Mouse (Mus musculus): ENCODE measurements around the gene Galnt12. TPM values are rescaled to one million over a fixed set of nuclear protein-coding genes. Genes with fewer than 3 reads are reported as not detected.

The Galnt12 gene
- polyA plus RNA-seq, 1 experiment = 2.5 TPM

DNA sequence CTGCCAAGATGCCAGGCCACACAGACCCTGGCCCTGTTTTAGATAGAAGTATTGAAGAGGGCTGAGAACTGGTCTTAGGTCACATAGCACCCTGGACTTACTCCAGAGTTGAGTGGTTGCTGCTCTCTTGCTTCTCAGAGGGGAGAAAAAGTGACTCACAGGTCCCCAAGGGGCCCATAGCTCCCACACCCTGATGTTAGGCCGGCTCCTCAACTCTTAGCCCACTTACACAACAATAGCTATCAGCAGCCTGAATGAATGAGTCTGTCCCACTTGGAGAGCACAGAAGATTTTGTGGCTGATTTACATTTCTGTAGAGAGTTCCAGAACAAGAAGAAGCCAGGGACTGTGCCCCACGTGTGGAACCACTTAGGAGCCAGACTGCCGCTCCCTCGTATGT, 37.9 kb downstream of the Galnt12 start:
- TF ChIP-seq CTCF (IDR thresholded peaks at IDR 0.05; ENCODE audit: extremely low read depth, insufficient read depth, low read length) (no peak), POLR2A (IDR thresholded peaks at IDR 0.05; ENCODE audit: extremely low read depth, insufficient read depth, low read length) (no peak)
- Histone ChIP-seq H3K4me1 (ENCODE audit: control insufficient read depth, insufficient read depth, low read length) (peaks cover 2% of the 10 kb centered on the region; the same call in 1 of the 2 replicates), H3K4me3 (ENCODE audit: insufficient read depth, low read length) (no peak overlapping the region), H3K27ac (ENCODE audit: insufficient read depth, low read length) (no peak overlapping the region)

DNA sequence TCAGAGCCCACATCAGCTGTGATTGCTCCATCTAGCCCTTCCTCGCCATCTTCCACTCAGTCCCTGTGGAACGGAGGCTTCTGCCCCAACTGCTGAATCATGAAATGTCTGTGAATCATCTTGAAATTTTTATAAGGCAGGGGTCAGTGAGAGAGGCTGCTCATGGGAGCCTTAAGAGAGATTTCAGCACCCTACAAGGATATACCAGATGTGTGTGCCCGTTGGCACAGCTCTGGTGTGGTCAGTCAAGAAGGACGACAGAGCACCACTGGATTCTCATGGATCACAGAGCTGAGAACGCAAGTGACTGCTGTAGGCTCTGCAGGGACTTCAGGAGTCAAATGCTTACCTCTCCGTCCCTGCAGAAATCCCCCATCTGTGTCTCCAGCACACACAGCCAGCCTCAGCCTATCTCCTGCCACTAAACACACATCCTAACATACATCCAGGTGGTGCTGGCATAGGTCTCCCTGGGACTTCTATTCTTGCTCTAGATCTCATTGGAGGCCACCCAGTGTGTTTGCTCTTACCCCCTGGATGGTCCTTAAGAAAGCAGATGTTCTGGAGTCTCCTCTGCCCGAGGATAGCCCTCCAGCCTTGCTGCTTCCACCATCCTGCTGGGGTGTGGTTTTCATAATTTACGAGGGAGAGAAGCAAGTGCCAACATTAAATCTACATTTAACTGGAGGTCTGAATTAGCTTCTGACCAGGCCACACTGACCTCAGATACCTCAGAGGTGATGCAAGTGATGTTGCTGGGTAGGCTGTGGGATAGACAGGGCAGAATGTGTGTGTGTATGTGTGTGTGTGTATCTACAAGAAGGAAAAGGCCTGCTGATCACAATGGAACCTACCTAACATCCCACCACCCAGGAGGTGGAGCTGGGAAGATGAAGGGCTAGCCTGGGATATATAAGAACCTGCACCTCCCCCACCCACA, 38.7 kb downstream of the Galnt12 start:
- Histone ChIP-seq H3K4me3 (ENCODE audit: insufficient read depth, low read length) (no peak overlapping the region), H3K4me1 (ENCODE audit: control insufficient read depth, insufficient read depth, low read length) (no peaks in the 10 kb centered on the region), H3K27ac (ENCODE audit: insufficient read depth, low read length) (no peak overlapping the region)
- TF ChIP-seq POLR2A (IDR thresholded peaks at IDR 0.05; ENCODE audit: extremely low read depth, insufficient read depth, low read length) = no peak
- TF ChIP-seq CTCF (IDR thresholded peaks at IDR 0.05; ENCODE audit: extremely low read depth, insufficient read depth, low read length) = no peak

DNA sequence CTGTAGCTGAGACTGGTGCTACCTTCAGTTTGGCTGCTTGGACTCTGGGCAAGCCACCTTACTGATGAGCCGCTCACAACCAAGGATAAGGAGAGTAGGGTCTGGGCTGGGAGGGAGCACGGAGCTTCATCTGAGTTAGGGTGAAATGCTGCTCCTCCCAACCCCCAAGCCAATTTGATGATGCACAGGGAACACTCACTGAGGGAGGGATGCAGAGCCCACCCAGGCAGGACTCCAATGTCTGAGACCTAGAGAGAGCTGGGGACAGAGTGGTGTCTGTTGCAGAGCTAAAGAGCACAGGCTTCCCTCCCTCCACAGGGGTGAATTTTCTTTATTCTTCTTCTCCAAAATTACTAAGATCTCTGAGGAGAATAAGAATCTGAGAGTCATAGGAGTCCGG, 40.2 kb downstream of the Galnt12 start:
- no peak overlapping the region for H3K27ac ChIP-seq (ENCODE audit: insufficient read depth, low read length)
- peaks cover under 1% of the 10 kb centered on the region; the same call in 1 of the 2 replicates for H3K4me1 ChIP-seq (ENCODE audit: control insufficient read depth, insufficient read depth, low read length)
- TF ChIP-seq CTCF (IDR thresholded peaks at IDR 0.05; ENCODE audit: extremely low read depth, insufficient read depth, low read length) (no peak), POLR2A (IDR thresholded peaks at IDR 0.05; ENCODE audit: extremely low read depth, insufficient read depth, low read length) (no peak)
- H3K4me3 ChIP-seq (ENCODE audit: insufficient read depth, low read length) = no peak overlapping the region

DNA sequence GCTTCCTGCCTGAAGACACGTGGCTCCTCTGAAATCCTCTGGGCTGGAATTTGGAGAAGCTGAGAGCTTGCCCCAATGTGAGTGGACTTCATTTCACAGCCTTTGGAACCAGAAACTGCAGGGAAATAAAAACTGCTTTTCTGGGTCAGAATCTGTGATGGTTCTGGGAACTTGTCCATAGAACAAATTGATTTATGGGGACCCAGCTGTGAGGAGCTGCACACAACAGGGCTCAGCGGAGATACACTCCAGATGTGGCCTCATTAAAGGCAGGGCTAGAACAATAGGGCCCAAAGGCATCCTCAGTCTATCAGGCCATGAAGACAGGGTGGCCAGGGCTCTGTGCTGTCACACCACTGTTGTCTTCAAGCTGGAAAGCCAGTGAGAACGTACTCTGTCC, 40.7 kb downstream of the Galnt12 start:
- TF ChIP-seq CTCF (IDR thresholded peaks at IDR 0.05; ENCODE audit: extremely low read depth, insufficient read depth, low read length) (no peak), POLR2A (IDR thresholded peaks at IDR 0.05; ENCODE audit: extremely low read depth, insufficient read depth, low read length) (no peak)
- Histone ChIP-seq H3K4me3 (ENCODE audit: insufficient read depth, low read length) (no peak overlapping the region), H3K27ac (ENCODE audit: insufficient read depth, low read length) (no peak overlapping the region), H3K4me1 (ENCODE audit: control insufficient read depth, insufficient read depth, low read length) (peaks cover 4% of the 10 kb centered on the region)

DNA sequence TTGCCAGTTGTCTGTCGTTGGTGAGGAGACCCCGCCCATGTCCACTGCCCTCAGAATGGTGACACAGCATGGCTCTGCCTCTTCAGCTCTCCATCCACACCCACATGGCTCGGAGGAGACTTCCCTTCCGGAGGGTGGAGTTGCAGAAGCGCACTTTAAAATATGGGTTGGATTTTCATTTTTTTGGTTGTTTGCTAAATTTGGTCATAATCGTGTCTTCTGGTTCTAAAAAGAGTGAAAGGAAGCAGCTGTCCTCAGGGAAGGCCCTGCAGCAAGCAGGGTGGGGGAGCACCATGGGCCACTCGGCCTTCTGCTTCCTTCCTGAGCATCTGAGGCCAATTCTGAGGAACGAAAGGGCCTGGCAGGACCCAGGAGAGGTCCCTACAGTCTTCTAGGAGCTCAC, 45.0 kb downstream of the Galnt12 start:
- H3K4me3 ChIP-seq (ENCODE audit: insufficient read depth, low read length) = no peak overlapping the region
- TF ChIP-seq CTCF (IDR thresholded peaks at IDR 0.05; ENCODE audit: extremely low read depth, insufficient read depth, low read length) (no peak), POLR2A (IDR thresholded peaks at IDR 0.05; ENCODE audit: extremely low read depth, insufficient read depth, low read length) (no peak)
- H3K4me1 ChIP-seq (ENCODE audit: control insufficient read depth, insufficient read depth, low read length) = peaks cover 4% of the 10 kb centered on the region
- no peak overlapping the region for H3K27ac ChIP-seq (ENCODE audit: insufficient read depth, low read length)

DNA sequence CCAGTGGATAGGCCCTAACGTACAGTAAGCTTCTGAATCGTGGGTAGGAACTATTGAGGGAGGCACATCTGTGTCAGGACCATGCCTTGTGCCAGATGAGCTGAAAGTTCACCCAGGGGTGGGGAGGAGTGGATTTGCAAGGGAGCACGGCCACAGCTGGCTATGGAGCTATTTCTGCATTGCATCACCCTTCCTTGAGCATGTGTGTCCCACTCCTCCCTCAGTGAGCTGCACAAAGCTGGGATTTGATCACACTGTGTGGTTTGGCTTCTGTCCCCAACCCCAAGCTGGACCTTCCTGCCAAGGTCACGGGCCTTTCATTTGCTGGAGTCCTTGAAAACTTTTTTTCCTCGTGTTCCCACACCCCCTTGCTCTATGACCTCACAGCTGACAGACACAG, 45.8 kb downstream of the Galnt12 start:
- Histone ChIP-seq H3K4me3 (ENCODE audit: insufficient read depth, low read length) (no peak overlapping the region), H3K27ac (ENCODE audit: insufficient read depth, low read length) (no peak overlapping the region), H3K4me1 (ENCODE audit: control insufficient read depth, insufficient read depth, low read length) (peaks cover 4% of the 10 kb centered on the region)
- TF ChIP-seq POLR2A (IDR thresholded peaks at IDR 0.05; ENCODE audit: extremely low read depth, insufficient read depth, low read length) (no peak), CTCF (IDR thresholded peaks at IDR 0.05; ENCODE audit: extremely low read depth, insufficient read depth, low read length) (no peak)

DNA sequence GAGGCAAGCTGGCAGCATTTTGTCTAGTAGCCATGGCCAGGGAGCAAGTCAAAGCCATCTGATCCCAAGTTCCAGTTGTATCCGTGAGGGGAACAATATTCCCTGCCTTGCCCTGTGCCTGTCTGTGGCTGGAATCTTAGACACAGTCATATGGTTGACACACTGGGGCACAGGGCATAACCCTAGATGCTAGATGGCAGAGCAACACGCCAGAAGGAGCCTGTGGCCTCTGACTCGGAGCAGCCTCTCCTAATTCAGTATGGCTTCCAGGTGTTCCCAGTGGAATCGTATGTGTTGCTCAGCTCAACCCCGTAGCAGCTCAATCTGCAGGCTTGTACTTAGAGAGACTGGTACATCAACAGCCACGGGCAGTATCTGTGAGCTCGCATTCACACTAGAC, 46.7 kb downstream of the Galnt12 start:
- TF ChIP-seq CTCF (IDR thresholded peaks at IDR 0.05; ENCODE audit: extremely low read depth, insufficient read depth, low read length) = no peak
- no peak for TF ChIP-seq POLR2A (IDR thresholded peaks at IDR 0.05; ENCODE audit: extremely low read depth, insufficient read depth, low read length)
- Histone ChIP-seq H3K4me1 (ENCODE audit: control insufficient read depth, insufficient read depth, low read length) (peaks cover 4% of the 10 kb centered on the region), H3K27ac (ENCODE audit: insufficient read depth, low read length) (no peak overlapping the region), H3K4me3 (ENCODE audit: insufficient read depth, low read length) (no peak overlapping the region)

DNA sequence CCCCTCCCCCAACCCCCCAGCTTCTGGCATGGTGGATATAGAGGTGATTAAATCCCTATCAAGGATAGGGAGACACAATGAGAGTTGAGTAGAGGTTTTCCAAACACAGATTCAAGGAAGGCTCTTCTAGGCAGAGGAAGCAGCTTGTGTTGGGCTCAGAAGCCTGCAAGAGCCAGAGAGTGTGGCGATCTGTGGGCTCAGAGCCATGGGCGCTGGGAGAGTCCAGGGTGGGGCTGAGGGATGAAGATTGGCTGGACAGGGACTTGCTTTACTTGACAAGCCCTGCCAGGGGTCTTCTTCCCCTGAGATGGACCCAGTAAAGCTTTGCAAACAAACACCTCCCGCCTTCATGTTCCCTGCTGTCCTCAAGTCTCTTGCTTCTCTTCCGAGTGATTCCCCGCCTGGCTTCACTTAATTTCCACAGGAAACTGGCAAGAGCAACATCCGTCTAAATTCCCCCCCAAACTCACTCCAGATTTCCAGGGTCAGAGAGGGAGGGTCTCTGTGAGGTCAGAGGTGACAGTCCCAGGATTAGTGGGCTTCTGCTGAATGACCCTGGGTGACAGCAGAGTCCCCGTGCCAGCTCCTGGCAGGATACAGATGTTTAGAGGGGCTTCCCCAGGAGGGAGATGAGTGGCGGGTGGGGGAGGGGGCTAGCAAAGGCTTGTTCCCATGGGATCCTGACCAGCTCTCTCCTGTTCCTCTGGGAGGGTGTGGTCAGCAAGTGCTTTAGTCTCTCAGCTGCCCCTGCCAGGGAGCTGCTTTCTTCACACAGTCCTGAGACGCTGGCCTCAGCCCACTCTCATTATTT, 47.5 kb downstream of the Galnt12 start:
- peaks cover 4% of the 10 kb centered on the region for H3K4me1 ChIP-seq (ENCODE audit: control insufficient read depth, insufficient read depth, low read length)
- no peak overlapping the region for H3K27ac ChIP-seq (ENCODE audit: insufficient read depth, low read length)
- TF ChIP-seq CTCF (IDR thresholded peaks at IDR 0.05; ENCODE audit: extremely low read depth, insufficient read depth, low read length) (no peak), POLR2A (IDR thresholded peaks at IDR 0.05; ENCODE audit: extremely low read depth, insufficient read depth, low read length) (no peak)
- H3K4me3 ChIP-seq (ENCODE audit: insufficient read depth, low read length) = no peak overlapping the region

DNA sequence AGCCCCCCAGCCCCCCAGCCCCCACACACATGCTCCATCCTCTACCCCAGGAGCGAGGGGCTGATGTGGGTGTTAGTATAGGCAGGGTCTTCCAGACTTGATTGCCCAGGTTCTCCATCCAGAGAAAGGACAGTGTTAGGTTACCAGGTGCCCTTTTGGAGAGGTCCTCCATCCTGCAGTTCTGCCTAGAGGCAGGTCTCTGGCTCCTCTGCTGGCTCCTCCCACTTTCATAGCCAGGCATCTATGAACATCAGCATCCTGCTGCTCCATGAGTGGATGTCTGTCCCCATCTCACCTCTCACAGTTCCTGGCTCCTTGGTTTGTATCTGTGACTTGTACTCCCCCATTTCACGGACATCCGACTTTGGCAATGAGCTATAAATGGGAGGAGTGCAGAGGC, 48.6 kb downstream of the Galnt12 start:
- Histone ChIP-seq H3K4me3 (ENCODE audit: insufficient read depth, low read length) (no peak overlapping the region), H3K27ac (ENCODE audit: insufficient read depth, low read length) (no peak overlapping the region), H3K4me1 (ENCODE audit: control insufficient read depth, insufficient read depth, low read length) (peaks cover 4% of the 10 kb centered on the region)
- TF ChIP-seq CTCF (IDR thresholded peaks at IDR 0.05; ENCODE audit: extremely low read depth, insufficient read depth, low read length) (no peak), POLR2A (IDR thresholded peaks at IDR 0.05; ENCODE audit: extremely low read depth, insufficient read depth, low read length) (no peak)

Data from cortical plate, adult 2 months (tissue).